Mouse (Mus musculus): ENCODE measurements around the gene Adpgk.
"Not testable (repeated sequence)": the region's sequence is repeated elsewhere in the genome, so short reads cannot be mapped to it uniquely, and the experiment has no call there.

Gene Adpgk

DNA sequence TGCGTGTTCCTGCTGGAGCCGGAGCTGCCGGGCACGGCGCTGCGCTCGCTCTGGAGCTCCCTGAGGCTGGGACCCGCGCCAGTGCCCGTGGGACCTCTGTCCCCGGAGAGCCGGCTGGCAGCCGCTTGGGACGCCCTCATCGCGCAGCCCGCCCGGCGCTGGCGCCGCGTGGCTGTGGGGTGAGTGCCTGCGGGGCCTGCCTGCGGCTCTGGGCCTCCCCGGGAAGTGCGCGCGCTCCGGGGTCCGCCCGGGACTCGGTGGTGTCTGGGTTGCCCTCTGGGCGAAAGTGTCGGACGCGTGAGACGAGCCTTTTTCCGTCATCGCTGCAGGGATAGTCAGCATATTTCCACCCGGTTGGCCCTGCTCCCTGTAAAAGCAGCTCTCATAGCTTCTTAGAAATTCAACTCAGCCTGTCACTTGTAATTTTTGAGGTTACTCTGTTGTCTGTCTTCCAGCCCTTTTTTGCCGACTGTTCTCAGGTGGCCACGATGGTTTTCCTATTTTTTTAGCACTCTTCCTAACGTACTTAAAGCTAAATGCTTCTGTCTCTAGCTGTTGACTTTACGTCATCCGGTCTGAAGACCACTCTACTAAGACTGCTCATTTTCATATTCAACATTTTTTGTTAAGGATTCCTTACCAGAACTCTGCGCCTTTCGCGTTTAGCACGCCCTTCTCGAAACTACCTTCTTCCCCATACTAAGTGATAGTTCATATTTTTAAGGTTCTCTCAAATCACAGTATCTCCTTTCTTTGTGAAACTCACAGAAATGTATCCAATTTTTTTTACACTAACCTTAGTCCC, 532 bp downstream of the Adpgk start:
- no peak for DNase-seq

DNA sequence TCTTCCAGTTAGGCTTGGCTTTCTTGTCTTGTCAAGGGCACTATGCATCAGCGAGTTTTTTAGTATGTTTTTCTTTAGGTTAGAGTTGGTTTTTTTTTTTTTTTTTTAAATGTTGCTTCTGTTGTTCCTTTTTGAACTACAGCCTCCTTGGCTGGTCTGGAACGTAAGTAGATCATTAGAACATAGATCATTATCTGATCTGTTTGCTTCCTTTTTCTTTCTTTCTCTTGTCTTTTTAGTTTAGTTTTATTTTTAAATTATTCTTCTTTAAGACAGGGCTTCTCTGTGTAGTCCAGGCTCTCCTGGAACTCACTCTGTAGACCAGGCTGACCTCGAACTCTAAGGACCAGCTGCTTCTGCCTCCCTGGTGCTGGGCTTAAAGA, 1.1 kb downstream of the Adpgk start:
- no peak for DNase-seq

DNA sequence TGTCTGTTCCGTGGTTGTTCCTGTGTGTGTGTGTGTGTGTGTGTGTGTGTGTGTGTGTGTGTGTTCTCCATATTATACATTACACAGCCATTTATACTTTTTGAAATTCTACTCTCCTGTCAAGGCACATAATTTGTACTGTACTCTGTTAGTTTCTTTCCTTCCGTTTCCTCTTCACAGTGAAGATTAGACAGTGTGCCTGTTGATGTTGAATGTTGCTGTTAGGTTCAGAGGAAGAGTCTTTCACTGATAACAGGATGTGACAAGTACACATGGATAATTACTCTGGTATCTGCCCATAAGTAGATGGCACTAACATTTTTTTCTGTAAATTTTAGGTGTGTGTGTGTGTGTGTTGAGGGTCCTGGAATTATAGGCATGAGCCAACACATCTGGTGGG, 5.1 kb downstream of the Adpgk start:
- DNase-seq, result no peak

DNA sequence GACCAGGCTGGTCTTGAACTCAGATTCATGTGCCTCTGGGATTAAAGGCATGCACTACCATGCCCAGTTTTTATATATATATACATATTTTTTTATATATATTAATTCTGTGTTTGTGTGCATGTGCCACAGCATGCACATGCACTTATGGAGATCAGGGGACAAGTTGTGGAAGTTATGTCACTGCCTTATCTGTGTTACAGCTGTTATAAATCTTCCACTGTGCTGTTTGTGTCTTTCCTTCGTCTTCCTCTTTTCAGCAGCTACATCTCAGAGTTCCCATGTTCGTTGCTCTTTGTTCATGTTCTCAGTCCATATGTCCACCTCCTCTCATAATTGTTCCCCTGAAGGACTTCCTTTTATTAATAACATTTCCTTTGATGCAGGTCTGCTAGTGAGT, 16.5 kb downstream of the Adpgk start:
- DNase-seq, result no peak

DNA sequence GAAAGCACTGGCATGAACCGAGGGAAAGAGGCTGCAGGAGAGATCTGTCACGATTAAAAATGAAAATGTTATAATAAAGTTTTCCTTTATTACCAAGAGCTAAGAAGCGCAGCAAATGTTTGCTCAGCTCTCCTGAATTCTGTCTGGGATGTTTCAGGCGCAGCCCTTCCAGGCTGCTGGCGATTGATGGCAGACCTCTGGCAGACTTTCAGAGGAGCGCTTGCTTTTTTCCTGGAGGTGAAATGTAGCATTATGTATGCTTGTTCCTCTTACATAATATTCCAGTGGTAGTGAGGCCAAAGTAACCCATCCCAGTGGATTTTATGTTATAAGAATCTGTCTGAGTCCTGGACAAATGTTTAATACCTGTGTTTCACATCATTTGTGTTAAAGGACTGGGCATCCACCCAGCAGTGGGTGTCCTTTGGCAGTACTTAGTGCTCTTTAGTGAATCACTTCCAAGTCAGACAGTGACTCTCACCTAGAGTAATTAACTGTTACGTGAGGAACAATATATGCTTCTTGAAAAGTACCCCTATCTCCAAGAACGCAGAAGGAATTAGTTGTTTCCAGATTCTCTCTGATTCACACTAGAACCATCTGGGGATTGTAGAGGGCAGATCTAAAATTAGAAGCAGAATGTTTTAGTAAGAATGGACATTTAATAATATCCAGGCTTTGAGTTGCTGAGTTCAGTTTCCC, 19.4 kb downstream of the Adpgk start:
- no peak for DNase-seq

DNA sequence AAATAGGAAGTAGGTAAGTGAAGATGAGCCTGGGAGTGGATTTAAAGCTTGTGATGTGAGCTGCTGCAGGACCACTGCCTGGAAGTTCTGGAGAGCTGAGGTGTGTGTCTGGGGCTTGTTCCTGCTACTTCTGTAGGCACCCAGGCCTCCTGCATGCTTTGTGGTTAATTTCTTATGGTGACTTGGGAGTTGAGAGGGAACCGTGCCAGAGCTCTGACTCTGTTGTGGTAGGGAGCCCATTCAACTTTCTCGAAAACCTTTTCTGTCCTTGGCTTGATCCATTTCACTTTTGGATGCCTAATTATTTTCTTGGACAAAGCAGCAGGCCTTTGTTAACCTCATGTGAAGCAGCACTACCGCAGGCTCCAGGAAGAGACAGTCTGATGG, 19.9 kb downstream of the Adpgk start:
- DNase-seq, result no peak

DNA sequence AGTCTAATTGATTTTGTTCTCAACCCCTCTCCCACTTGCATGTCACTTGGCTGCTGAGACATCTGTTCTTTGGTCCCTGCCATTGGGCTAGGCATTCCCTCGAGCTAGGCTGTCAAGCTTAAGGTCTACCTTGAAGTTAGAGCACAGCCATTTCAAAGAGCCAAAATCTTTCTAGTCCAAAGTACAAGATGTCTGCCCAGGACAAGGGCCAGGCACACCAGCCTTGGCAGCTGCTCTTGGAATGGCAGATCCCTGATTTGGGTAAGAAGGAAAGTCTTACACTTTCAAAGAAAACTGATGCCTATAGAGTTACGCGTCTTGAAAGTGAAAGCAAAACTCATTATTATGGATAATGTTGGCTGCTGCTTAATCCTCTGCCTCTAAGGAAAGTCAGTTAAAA, 24.8 kb downstream of the Adpgk start:
- DNase-seq, result no peak

DNA sequence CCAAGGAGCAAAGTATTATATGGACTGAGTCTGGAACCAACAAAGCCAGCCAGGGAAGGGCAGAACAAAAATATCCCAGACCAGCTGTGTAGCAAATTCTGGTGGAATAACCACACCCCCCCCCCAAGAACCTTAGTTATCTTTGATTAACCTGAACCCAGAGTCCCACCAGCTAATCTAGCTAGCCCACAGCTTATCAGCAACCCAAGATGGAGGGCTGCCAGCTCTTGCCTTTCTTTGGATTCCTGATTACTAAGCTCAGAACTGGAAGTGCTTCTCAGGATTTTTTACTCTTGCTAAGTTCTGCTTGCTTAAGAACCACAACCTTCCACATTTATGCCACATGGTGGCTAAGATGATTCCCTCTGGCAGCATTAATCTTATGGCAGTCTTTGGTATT, 33.0 kb downstream of the Adpgk start:
- DNase-seq, result no peak

DNA sequence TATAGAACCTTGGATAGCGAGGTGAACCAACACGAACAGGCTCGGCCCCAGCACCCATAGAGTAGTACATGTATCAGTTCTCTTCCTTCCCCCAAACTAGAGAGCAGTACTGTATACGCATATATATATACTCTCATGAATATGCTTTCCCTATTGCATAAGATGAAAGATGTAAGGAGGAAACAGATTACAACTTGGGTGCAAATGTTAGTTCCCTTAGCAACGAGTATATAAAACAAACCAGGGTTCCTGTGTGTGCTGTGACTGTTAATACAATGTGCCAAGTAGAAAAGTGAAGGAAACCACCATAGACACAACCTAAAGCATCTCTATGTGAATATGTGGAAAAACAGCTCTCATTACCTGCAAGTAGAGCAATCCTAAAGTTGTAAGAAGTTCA, 38.7 kb downstream of the Adpgk start:
- DNase-seq, result no peak

DNA sequence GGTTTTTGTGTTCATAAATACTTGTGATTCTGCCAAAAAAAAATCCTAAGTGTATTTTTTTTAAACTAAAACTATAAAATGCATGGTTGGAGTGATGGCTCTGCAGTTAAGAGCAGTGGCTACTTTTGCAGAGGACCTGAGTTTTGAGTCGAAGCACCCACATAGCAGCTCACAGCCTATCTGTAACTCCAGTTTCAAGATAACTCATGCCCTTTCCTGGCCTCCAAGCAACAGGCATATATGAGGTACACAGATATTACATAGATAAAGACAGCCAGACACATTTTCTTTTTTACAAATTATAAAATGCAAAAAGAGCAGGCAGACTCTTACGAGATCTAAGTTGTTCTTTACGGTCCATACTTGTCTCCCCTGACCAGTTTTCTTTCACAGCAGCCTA, 45.2 kb downstream of the Adpgk start:
- no peak for DNase-seq

DNA sequence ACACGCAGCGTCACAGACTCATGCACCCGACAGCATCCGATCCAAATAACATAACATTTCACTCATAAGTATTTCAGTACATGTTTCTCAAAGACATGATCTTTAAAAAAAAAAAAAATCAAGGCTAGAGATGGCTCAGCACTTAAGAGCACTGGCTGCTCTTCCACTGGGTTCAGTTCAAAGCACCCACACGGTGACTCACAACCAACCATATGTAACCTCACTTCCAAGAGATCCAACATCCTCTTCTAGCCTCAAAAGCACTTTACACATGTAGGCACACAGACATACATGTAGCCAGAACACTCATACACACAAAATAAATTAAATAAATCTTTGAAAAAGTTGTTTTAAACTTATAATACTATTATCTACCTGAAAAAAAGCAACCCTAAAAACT, 46.5 kb downstream of the Adpgk start:
- no peak for DNase-seq

DNA sequence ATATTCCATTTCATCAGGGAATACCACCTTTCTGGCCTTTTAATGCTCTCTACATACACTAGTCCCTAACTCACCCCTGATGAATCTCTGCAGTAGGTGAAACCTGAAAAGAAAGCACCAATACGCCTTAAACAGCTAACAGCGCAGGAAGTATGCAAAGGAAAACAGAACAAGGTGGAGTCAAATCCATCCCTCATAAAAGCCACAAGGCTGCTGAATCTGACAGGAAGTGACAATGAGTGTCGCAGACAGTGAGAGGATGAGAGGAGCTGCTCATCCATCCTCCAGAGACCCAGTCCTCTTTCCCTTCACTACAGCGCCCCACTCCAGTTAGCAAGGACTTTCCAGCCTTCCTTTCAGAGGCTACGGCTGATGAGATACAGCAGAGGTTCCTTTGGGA, 47.1 kb downstream of the Adpgk start:
- DNase-seq, result no peak

DNA sequence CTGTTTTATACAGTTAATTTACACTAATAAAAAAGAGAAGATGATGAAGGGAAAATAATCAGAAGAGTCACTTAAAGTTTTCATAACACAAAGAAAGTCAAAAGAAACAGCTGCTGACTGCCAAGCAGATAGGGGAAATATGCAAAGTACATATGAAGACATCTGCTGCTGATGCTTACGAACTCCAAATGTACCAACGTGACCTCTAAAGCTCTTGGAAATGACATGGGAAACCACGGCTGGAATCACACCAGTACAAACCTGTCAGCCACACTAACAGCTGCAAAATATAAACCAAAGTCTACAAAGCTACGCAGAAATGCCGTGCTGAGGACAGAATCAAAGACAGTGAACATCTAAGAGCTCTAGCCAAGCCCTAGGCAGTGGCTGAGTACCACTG, 47.7 kb downstream of the Adpgk start:
- DNase-seq, result no peak

DNA sequence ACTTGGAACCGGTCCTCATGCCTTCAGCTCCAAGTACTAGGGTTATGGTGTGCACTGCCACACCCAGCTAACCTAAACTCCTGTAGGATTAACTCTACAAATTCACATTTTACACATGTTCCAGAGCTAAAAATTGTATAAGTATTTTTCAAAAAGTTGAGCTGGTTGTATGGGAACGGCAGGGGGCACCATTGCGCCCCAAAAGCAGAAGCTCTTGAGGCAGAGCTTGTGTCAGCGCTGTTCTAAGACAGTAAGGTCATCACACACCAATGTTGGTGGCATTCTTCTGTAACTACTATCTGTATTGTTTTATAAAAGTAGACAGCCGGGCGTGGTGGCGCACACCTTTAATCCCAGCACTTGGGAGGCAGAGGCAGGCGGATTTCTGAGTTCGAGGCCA, 48.6 kb downstream of the Adpgk start:
- DNase-seq, result no peak

DNA sequence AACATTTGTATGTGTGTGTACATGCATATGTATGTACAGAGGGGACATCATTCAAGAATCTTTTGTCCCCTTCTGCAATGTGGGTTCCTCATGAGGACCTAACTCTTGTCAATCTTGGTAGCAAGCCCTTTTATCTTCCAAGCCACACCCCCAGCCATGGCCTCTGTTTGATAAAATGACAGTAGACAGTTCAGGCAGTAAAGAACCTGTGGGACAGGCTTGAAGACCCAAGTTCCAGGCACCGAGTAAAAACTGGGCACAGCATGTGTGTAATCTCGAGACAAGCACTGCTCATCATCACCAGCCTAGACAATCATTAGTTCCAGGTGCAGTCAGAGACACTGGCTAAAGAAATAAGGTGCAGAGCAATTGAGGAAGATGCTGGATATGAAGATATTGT, 54.8 kb downstream of the Adpgk start:
- DNase-seq, result no peak

DNA sequence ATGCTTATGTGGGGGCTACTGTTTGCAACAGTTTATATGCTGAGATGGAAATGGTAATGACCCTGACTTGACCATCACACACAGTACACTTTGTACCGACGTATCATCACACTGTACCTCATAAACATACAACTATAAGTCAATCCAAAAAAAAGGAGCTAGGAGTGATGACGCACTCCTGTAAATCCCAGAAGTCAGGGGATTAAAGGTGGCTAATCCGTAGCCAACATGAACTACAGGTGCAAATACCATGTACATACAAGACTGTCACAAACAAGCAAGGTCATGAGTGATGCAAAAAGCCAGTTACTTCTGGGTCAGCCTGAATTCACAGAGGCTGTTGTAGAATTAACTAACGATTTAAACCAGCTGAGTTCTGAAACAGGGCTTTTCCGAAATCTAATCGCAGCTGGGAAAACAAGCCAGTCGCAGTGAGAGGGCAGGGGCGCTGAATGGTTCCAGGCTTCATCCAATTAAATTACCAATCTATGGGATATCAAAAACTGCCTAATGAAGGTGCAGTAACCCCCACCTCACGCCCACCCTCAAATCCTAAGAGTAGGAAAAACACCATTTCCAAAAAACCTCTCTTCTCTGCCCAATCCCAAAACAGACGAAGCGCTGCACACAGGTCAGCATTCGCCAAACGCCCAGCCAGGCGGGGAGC, 61.4 kb downstream of the Adpgk start:
- no peak for DNase-seq

DNA sequence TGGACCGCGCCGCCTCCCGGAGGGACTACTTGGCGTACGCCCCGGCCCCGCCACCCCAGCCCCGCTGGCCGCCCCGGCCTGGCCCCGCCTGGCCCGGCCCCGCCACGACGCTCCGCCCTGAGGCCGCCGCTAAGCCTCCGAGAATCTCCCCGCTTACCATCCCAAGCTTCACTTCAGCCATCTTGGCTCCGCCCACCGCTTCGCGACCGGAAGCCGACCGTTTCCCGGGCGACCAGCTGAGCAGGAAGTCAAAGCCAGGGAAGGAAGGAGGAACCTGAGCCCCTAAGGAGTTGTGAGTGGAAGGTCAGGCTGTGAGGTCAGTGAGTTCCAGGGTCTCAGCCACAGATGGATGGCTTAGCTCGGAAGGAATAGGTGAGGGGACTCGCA, 61.9 kb downstream of the Adpgk start, which contains the start of gene Bbs4:
Gene Bbs4 (minus strand): TSS at position 256 of the 387 bp plus-strand sequence.
- peak; percentile 87 for DNase-seq

DNA sequence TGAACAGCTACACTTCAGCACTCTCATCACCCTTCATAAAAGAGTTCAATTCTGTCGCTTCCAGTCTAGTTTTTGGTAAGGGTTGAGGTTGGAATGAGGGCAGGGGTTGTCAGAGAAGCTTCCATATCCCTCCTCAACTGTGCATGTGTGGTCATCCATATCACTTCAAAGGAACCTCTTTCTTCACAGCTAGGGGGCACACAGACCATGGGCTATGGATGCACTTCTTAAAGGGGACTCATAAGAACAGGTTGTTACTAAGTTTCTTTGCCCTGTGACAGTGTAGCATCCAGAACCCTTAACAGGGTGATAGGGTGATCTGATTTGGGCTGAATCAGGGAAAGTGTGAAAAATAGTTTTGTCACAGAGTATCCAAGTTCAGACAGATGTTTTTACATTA, 66.7 kb downstream of the Adpgk start:
- not testable (repeated sequence) for DNase-seq

DNA sequence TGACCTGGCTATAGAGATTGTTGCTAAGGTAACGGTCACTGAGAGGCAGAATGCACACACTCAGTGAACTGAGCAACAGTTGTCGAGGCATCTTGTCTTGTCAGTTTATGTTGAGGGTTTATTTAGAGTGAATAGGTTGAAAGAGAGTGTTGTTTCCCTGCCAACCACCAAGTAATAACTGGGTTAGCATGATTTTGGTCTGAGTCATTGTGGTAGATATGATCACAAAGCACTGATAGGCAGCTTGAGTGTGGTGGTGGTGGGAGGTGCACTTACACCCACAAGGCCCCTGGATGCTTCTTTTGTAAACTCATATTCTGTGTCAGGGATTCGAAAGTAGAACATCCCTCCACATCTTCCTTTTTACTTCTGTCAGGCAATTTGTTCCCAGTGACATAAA, 69.1 kb downstream of the Adpgk start:
- DNase-seq, result not testable (repeated sequence)

DNA sequence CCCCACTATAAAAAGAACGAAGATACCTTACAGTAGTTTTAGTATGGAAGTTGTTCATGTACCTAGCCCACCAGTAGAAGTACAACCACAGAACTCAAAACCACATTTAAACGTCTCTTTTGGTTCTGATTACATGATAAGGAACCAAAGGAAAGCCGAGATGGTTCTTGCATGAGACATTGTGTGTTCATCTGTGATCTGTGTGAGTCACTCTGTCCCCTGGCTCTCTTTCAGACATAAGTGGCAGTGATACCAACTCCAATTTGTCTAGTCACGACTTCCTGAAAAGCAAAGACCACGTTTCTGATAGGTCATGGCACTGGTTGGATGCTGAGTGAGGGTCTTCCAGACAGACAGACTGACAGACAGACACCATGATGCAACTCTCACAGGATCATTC, 77.9 kb downstream of the Adpgk start:
- DNase-seq, result no peak

DNA sequence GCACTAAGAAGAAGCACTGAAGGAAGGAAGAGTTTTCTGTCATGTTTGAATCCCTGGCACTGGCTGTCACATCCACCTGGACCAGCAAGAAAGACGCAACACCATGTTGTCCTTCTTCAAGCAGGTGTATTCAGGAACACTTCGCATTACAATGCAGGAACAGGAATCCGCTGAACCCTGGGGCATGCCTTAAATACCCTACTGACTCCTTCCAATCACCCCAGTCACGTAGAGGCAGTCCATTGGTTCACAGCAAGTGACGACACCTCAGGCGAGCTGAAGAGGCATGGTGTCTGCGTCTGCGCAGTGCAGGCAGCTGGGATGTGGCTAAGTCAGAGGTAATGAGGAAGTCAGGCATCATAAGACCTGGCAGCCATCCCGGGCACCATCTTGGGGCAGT, 78.3 kb downstream of the Adpgk start:
- no peak for DNase-seq
